Mouse (Mus musculus): ENCODE measurements at regions not wholly inside any gene's neighbourhood (a gene's known extent, or its start where the extent isn't known, plus 50 kb on each side); places are given as distances from the start of the nearest gene placed in this dataset.
"Not testable (repeated sequence)": the region's sequence is repeated elsewhere in the genome, so short reads cannot be mapped to it uniquely, and the experiment has no call there.

GRCm38 (mm10) chr11:26711237-26711636 is 117.4 kb upstream of the Vrk2 start:
- not testable (repeated sequence) for TF ChIP-seq MAFK (IDR thresholded peaks at IDR 0.05; ENCODE audit: insufficient read depth, low read depth, low read length); ZNF384 (IDR thresholded peaks at IDR 0.05; ENCODE audit: low read depth, low read length); HCFC1 (IDR thresholded peaks at IDR 0.05; ENCODE audit: borderline replicate concordance, insufficient read depth, low read length)
